Comparison of ENCODE assay signal across 9 mouse cellular contexts in genomic region chr1:164999515-164999914, GRCm38 (mm10).
DNase-seq lines count a peak whose midpoint lies in the region; ATAC-seq and TF ChIP-seq lines count a peak whose summit lies in the region.
"Had no signal": no experiment of that assay in that cellular context is flagged by ENCODE, and none has a peak within 500 bp of the region (broad histone marks: within the 10 kb centered on the region; RNA-seq: fewer than 3 reads in every experiment).

No protein-coding gene starts in this region.

- no peaks in the 10 kb centered on the region for H3K36me3 ChIP-seq in liver, embryonic 12.5 days
- no peaks in the 10 kb centered on the region for H3K36me3 ChIP-seq in hindbrain, postnatal 0 days (ENCODE audit: insufficient read depth, low read length)
- H3K36me3 ChIP-seq: limb, embryonic 12.5 days had no signal

- DNase-seq in adrenal gland, postnatal 10 days = peak; percentile 12
- no peak for DNase-seq in adrenal gland, adult 8-10 months
- DNase-seq in liver = peak; percentile 21
- DNase-seq in hindbrain, postnatal 0 days (ENCODE audit: low spot score) = no peak
- DNase-seq in layer of hippocampus, adult 8-10 months (ENCODE audit: low spot score in 2 of 2) = no peak
- DNase-seq in left cerebral cortex, adult 8-10 months (ENCODE audit: low spot score in 2 of 2) = no peak

- no peak for ATAC-seq in liver, embryonic 12.5 days
- 0 out of 2 replicates have a peak, but pooled peaks have one; percentile 58 for ATAC-seq in hindbrain, postnatal 0 days

- H3K4me1 ChIP-seq in liver, embryonic 12.5 days = no peaks in the 10 kb centered on the region
- no peaks in the 10 kb centered on the region for H3K4me1 ChIP-seq in hindbrain, postnatal 0 days (ENCODE audit: insufficient read depth, low read length)
- H3K4me1 ChIP-seq in olfactory bulb, adult 2 months (ENCODE audit: control insufficient read depth, insufficient read depth, low read length) = no peaks in the 10 kb centered on the region
- H3K4me1 ChIP-seq: limb, embryonic 12.5 days had no signal

- no peaks in the 10 kb centered on the region for H3K27me3 ChIP-seq in liver, embryonic 12.5 days (replicated peaks)
- no peaks in the 10 kb centered on the region for H3K27me3 ChIP-seq in hindbrain, postnatal 0 days (ENCODE audit: insufficient read depth, low read length)
- H3K27me3 ChIP-seq: limb, embryonic 12.5 days had no signal

- TF ChIP-seq CTCF in hindbrain, postnatal 0 days (IDR thresholded peaks at IDR 0.05; ENCODE audit: low read depth) = peak; percentile 35
- TF ChIP-seq CTCF in olfactory bulb, adult 2 months (IDR thresholded peaks at IDR 0.05; ENCODE audit: insufficient read depth, low read depth, low read length) = 0 out of 2 replicates have a peak, but pooled peaks have one; percentile 13

- H3K4me3 ChIP-seq in liver, embryonic 12.5 days = no peak overlapping the region
- no peak overlapping the region for H3K4me3 ChIP-seq in hindbrain, postnatal 0 days (ENCODE audit: low read length)
- H3K4me3 ChIP-seq in olfactory bulb, adult 2 months (ENCODE audit: insufficient read depth, low read depth, low read length) = no peak overlapping the region
- H3K4me3 ChIP-seq: limb, embryonic 12.5 days had no signal

- no peak overlapping the region for H3K27ac ChIP-seq in liver, embryonic 12.5 days
- H3K27ac ChIP-seq in hindbrain, postnatal 0 days = no peak overlapping the region
- H3K27ac ChIP-seq in olfactory bulb, adult 2 months (ENCODE audit: insufficient read depth, low read depth, low read length) = no peak overlapping the region
- H3K27ac ChIP-seq: limb, embryonic 12.5 days had no signal

- no peak for TF ChIP-seq POLR2A in olfactory bulb, adult 2 months (IDR thresholded peaks at IDR 0.05; ENCODE audit: insufficient read depth, low read depth, low read length)

- H3K4me2 ChIP-seq in liver, embryonic 12.5 days = no peak overlapping the region
- no peak overlapping the region for H3K4me2 ChIP-seq in hindbrain, postnatal 0 days (ENCODE audit: low read depth, low read length)
- H3K4me2 ChIP-seq: limb, embryonic 12.5 days had no signal

- no peaks in the 10 kb centered on the region for H3K9me3 ChIP-seq in liver, embryonic 12.5 days (replicated peaks)
- H3K9me3 ChIP-seq in hindbrain, postnatal 0 days (ENCODE audit: low read length) = no peaks in the 10 kb centered on the region
- H3K9me3 ChIP-seq: limb, embryonic 12.5 days had no signal

- WGBS in liver, embryonic 12.5 days (ENCODE audit: insufficient replicate concordance) = 53% methylated on average over 10 of the region's 10 CpGs
- 67% methylated on average over 10 of the region's 10 CpGs for WGBS in hindbrain, postnatal 0 days
- WGBS in olfactory bulb, adult 2 months = 77% methylated on average over 10 of the region's 10 CpGs

- H3K9ac ChIP-seq in liver, embryonic 12.5 days = no peak overlapping the region
- H3K9ac ChIP-seq in hindbrain, postnatal 0 days (replicated peaks; ENCODE audit: low read length) = no peak overlapping the region
- H3K9ac ChIP-seq: limb, embryonic 12.5 days had no signal

Comparison
In these comparisons a context has a peak if more than half of its experiments do, and no peak if none do; other contexts are left out.
1. DNase-seq: peak in adrenal gland, postnatal 10 days (single experiment) and liver (single experiment); none in adrenal gland, adult 8-10 months (single experiment), hindbrain, postnatal 0 days (single experiment), layer of hippocampus, adult 8-10 months (0 of 2) and left cerebral cortex, adult 8-10 months (0 of 2).